Mouse (Mus musculus) MEL (cell line): ENCODE results near the gene Ilvbl. TPM values are rescaled to one million over a fixed set of nuclear protein-coding genes. Genes with fewer than 3 reads are reported as not detected.

ENCODE experiments used
- DNase-seq: peaks from one replicate; pipeline ENCODE4 v3.0.0; 2011; ENCODE audit warnings: low read depth, low spot score
- H3K27ac ChIP-seq: 2 replicates; pipeline ENCODE4 v1.5.1; 2012; ENCODE audit warnings: low read depth, mild to moderate bottlenecking, control low read depth, low read length, moderate library complexity; ENCODE audit not compliant: control insufficient read depth
- H3K27me3 ChIP-seq, 2 experiments: fragments of 150-350 bp in 1 of 2; sonication (generic) in 1 of 2; 2 replicates each; pipeline ENCODE4 v1.6.1; 2012; ENCODE audit warnings: low read length in 2 of 2, mild to moderate bottlenecking in 2 of 2, improper control_type of control experiment in 1 of 2, moderate library complexity in 1 of 2; ENCODE audit not compliant: insufficient read depth in 2 of 2, control insufficient read depth in 1 of 2
- H3K36me3 ChIP-seq, 2 experiments: 2 replicates each; pipeline ENCODE4 v1.6.1; 2012 to 2014; ENCODE audit warnings: low read length in 2 of 2, improper control_type of control experiment in 1 of 2, inconsistent platforms in 1 of 2, mild to moderate bottlenecking in 1 of 2; ENCODE audit not compliant: insufficient read depth in 2 of 2, control insufficient read depth in 1 of 2
- H3K4me1 ChIP-seq, 2 experiments: fragments of 150-350 bp in 1 of 2; sonication (generic) in 1 of 2; 2 replicates each; pipeline ENCODE4 v1.6.1; 2012; ENCODE audit warnings: low read length in 2 of 2, improper control_type of control experiment in 1 of 2, mild to moderate bottlenecking in 1 of 2; ENCODE audit not compliant: insufficient read depth in 2 of 2, control insufficient read depth in 1 of 2
- H3K4me3 ChIP-seq, 2 experiments: fragments of 150-350 bp in 1 of 2; sonication (generic) in 1 of 2; 2 replicates each; pipeline ENCODE4 v1.5.1; 2012; ENCODE audit warnings: low read depth in 2 of 2, low read length in 2 of 2, mild to moderate bottlenecking in 2 of 2, moderate library complexity in 2 of 2, control low read depth in 1 of 2, improper control_type of control experiment in 1 of 2; ENCODE audit not compliant: control insufficient read depth in 1 of 2, insufficient read depth in 1 of 2
- H3K79me2 ChIP-seq: 2 replicates; pipeline ENCODE4 v1.6.1; 2012; ENCODE audit warnings: mild to moderate bottlenecking, low read length, moderate library complexity; ENCODE audit not compliant: control insufficient read depth, poor library complexity, insufficient read depth
- H3K9ac ChIP-seq: 2 replicates; pipeline ENCODE4 v1.6.1; 2012; ENCODE audit warnings: low read depth, mild to moderate bottlenecking, control low read depth, low read length, moderate library complexity; ENCODE audit not compliant: control insufficient read depth, poor library complexity, severe bottlenecking
- H3K9me3 ChIP-seq: fragments of 150-350 bp; sonication (generic); replicated peaks from 2 replicates; pipeline ENCODE4 v1.6.1; 2012; ENCODE audit warnings: mild to moderate bottlenecking, low read length, improper control_type of control experiment, moderate library complexity; ENCODE audit not compliant: insufficient read depth
- CHD1 ChIP-seq: IDR thresholded peaks from 2 replicates; pipeline ENCODE4 v1.6.1; 2012; ENCODE audit warnings: low read depth, mild to moderate bottlenecking, inconsistent platforms, low read length, improper control_type of control experiment
- CHD2 ChIP-seq: IDR thresholded peaks from 2 replicates; pipeline ENCODE4 v1.6.1; 2011; ENCODE audit warnings: low read length, improper control_type of control experiment
- CTCF ChIP-seq, 3 experiments: IDR thresholded peaks in 2 of 3; conservative IDR thresholded peaks in 1 of 3; 2 replicates each; pipeline ENCODE4 v1.5.1; 2011 to 2012; ENCODE audit warnings: low read length in 3 of 3, low read depth in 2 of 3, mild to moderate bottlenecking in 2 of 3, improper control_type of control experiment in 1 of 3, inconsistent platforms in 1 of 3, mixed read lengths in 1 of 3, moderate library complexity in 1 of 3; ENCODE audit not compliant: control insufficient read depth in 1 of 3, insufficient read depth in 1 of 3, poor library complexity in 1 of 3, severe bottlenecking in 1 of 3
- ELF1 ChIP-seq: IDR thresholded peaks from 2 replicates; pipeline ENCODE4 v1.6.1; 2014; ENCODE audit warnings: low read depth, mild to moderate bottlenecking, inconsistent platforms, low read length, improper control_type of control experiment, moderate library complexity
- EP300 ChIP-seq, 2 experiments: IDR thresholded peaks; 2 replicates each; pipeline ENCODE4 v1.6.1; 2011; ENCODE audit warnings: improper control_type of control experiment in 2 of 2, low read length in 2 of 2, low read depth in 1 of 2, mild to moderate bottlenecking in 1 of 2
- ETS1 ChIP-seq: IDR thresholded peaks from 2 replicates; pipeline ENCODE4 v1.6.1; 2012; ENCODE audit warnings: low read depth, mild to moderate bottlenecking, inconsistent platforms, low read length, improper control_type of control experiment, moderate library complexity
- GABPA ChIP-seq: IDR thresholded peaks from 2 replicates; pipeline ENCODE4 v1.6.1; 2012; ENCODE audit warnings: low read depth, mild to moderate bottlenecking, inconsistent platforms, low read length, improper control_type of control experiment, moderate library complexity
- HCFC1 ChIP-seq: IDR thresholded peaks from 2 replicates; pipeline ENCODE4 v1.6.1; 2012; ENCODE audit warnings: low read depth, mild to moderate bottlenecking, inconsistent platforms, low read length, improper control_type of control experiment, moderate library complexity
- MAX ChIP-seq: IDR thresholded peaks from 2 replicates; pipeline ENCODE4 v1.6.1; 2011; ENCODE audit warnings: low read length, improper control_type of control experiment
- MXI1 ChIP-seq: IDR thresholded peaks from 2 replicates; pipeline ENCODE4 v1.6.1; 2011; ENCODE audit warnings: mild to moderate bottlenecking, low read depth, low read length, improper control_type of control experiment
- MYB ChIP-seq: IDR thresholded peaks from 2 replicates; pipeline ENCODE4 v1.6.1; 2011; ENCODE audit warnings: mild to moderate bottlenecking, low read depth, low read length, improper control_type of control experiment
- MYC ChIP-seq: IDR thresholded peaks from 2 replicates; pipeline ENCODE4 v1.6.1; 2011; ENCODE audit warnings: low read depth, mild to moderate bottlenecking, low read length, improper control_type of control experiment, moderate library complexity
- NELFE ChIP-seq: IDR thresholded peaks from 2 replicates; pipeline ENCODE4 v1.6.1; 2011; ENCODE audit warnings: low read depth, low read length, improper control_type of control experiment
- NRF1 ChIP-seq: IDR thresholded peaks from 2 replicates; pipeline ENCODE4 v1.6.1; 2014; ENCODE audit warnings: low read depth, mild to moderate bottlenecking, inconsistent platforms, low read length, improper control_type of control experiment, moderate library complexity; ENCODE audit not compliant: poor library complexity, insufficient read depth, severe bottlenecking
- POLR2AphosphoS5 ChIP-seq: IDR thresholded peaks from 2 replicates; pipeline ENCODE4 v1.6.1; 2012; ENCODE audit warnings: low read depth, borderline replicate concordance, mild to moderate bottlenecking, inconsistent platforms, low read length, moderate library complexity, mixed read lengths
- RAD21 ChIP-seq: IDR thresholded peaks from 2 replicates; pipeline ENCODE4 v1.6.1; 2011; ENCODE audit warnings: mild to moderate bottlenecking, low read depth, low read length, improper control_type of control experiment
- SMC3 ChIP-seq: IDR thresholded peaks from 2 replicates; pipeline ENCODE4 v1.6.1; 2011; ENCODE audit warnings: low read depth, low read length, improper control_type of control experiment
- TAL1 ChIP-seq: IDR thresholded peaks from 2 replicates; pipeline ENCODE4 v1.6.1; 2012; ENCODE audit warnings: mild to moderate bottlenecking, inconsistent platforms, low read length, moderate library complexity, mixed read lengths
- USF1 ChIP-seq: IDR thresholded peaks from 2 replicates; pipeline ENCODE4 v1.6.1; 2014; ENCODE audit warnings: low read depth, mild to moderate bottlenecking, inconsistent platforms, low read length, improper control_type of control experiment, moderate library complexity
- ZKSCAN1 ChIP-seq: IDR thresholded peaks from 2 replicates; pipeline ENCODE4 v1.6.1; 2012; ENCODE audit warnings: low read depth, mild to moderate bottlenecking, inconsistent platforms, low read length, improper control_type of control experiment, moderate library complexity
- ZMIZ1 ChIP-seq: IDR thresholded peaks from 2 replicates; pipeline ENCODE4 v1.6.1; 2012; ENCODE audit warnings: low read depth, mild to moderate bottlenecking, inconsistent platforms, low read length, improper control_type of control experiment, moderate library complexity
- ZNF384 ChIP-seq: IDR thresholded peaks from 2 replicates; pipeline ENCODE4 v1.6.1; 2012; ENCODE audit warnings: low read depth, mild to moderate bottlenecking, inconsistent platforms, low read length, improper control_type of control experiment
- polyA plus RNA-seq, 2 experiments: library from polyadenylated mRNA; stranded (reverse) in 1 of 2; unstranded in 1 of 2; fragments of >175 nt in 1 of 2; fragments of >200 nt in 1 of 2; gene quantifications; 2 replicates each; pipeline versions ENCODE4 v1.2.1 to v1.2.4; 2012; ENCODE audit warnings: low replicate concordance in 2 of 2, low read depth in 1 of 2; ENCODE audit not compliant: insufficient read length in 2 of 2, insufficient read depth in 1 of 2, missing spikeins in 1 of 2
- total RNA-seq: library from RNA; depleted of rRNA; stranded (reverse); fragments of 300-350 nt; gene quantifications from 2 replicates; pipeline ENCODE4 v1.2.3, GENCODE M21; 2012

Ilvbl gene
- total and polyA plus RNA-seq, 3 experiments = 22.1 to 24.5 TPM; not detected in 1

DNA sequence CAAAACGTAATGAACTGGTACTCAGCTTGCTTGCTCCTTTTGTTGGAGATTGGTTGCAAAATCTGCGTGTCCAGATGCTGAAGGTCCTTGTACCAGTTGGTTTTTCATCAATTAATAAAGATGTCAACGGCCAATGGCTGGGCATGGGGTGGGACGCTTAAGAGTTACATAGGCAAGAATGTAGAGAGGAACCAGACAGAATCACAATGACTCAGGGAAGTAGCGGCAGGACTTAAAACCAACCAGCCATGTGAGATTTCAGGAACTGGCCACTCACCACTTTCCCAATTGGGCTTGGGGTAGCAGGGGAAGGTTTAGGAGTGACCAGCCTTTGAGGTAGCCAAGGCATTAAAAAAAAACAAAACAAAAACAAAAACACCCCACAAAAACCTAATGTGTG, 25.7 kb downstream of the Ilvbl start:
- no peaks in the 10 kb centered on the region for H3K36me3 ChIP-seq
- TF ChIP-seq MYC (no peak), TAL1 (no peak), HCFC1 (no peak)
- TF ChIP-seq, all 39 proteins: peak for 0
- H3K27ac ChIP-seq = no peak overlapping the region
- peaks cover 3 to 6% of the 10 kb centered on the region in 2 experiments; a peak in 3 of 4 replicates for H3K27me3 ChIP-seq
- H3K4me3 ChIP-seq = no peak overlapping the region
- H3K9me3 ChIP-seq = no peaks in the 10 kb centered on the region
- no peak overlapping the region for H3K9ac ChIP-seq
- DNase-seq = no peak
- no peaks in the 10 kb centered on the region for H3K4me1 ChIP-seq
- no peaks in the 10 kb centered on the region for H3K79me2 ChIP-seq

DNA sequence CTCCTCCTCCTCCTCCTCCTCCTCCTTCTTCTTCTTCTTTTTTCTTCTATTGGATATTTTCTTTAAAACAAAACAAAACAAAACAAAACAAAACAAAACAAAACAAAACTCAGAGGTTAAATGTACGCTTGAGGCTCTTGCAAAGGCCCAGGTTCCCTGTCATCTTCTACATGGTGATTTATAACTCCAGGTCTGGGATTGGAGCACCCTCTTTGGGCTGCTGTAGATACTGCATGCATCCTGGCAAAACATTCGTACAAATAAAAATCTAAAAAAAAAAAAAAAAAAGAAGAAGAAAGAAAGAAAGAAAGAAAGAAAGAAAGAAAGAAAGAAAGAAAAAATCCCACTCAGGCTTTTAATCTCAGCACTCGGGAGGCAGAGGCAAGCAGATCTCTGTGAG, 30.9 kb downstream of the Ilvbl start:
- Histone ChIP-seq H3K36me3 (no peaks in the 10 kb centered on the region), H3K4me1 (no peaks in the 10 kb centered on the region), H3K27me3 (peaks cover 0 to 6% of the 10 kb centered on the region in 2 experiments; a peak in 2 of 4 replicates), H3K4me3 (no peak overlapping the region), H3K9ac (no peak overlapping the region), H3K27ac (no peak overlapping the region), H3K79me2 (no peaks in the 10 kb centered on the region), H3K9me3 (no peaks in the 10 kb centered on the region)
- DNase-seq = peak; percentile 31
- TF ChIP-seq SMC3 (peak; percentile 17; the same call in 1 of the 2 replicates), ELF1 (no peak), ZNF384 (peak; percentile 44; the same call in 1 of the 2 replicates), ZMIZ1 (no peak), RAD21 (peak; percentile 43), CTCF (IDR thresholded peaks at IDR 0.05 in 2 of 3, conservative IDR thresholded peaks at IDR 0.05 in 1 of 3; ENCODE audit: control insufficient read depth in 1 of 3, insufficient read depth in 1 of 3, low read depth in 2 of 3, low read length in 3 of 3, poor library complexity in 1 of 3, severe bottlenecking in 1 of 3) (peak in 2 of 3 experiments; percentile 17 to 41; a peak in 2 of 6 replicates), POLR2AphosphoS5 (no peak)

DNA sequence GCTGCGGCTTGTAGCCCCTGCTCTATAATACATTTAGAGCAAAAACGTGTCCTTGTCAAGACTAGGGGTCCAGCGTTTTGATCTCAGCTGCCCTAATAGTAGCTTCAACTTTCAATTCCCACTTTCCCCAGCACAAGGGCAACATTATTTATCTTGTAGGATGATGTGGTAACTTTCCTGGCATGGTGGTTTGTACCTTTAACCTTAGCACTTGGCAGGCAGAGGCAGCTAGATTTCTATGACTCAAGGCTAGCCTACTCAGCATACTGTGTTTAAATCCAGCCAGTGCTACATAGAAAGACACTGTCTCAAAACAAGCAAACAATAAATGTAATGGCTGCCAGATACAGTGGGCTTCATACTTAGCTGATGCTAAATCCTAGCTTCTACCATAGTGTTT, 33.5 kb downstream of the Ilvbl start:
- DNase-seq = no peak
- no peaks in the 10 kb centered on the region for H3K79me2 ChIP-seq
- no peak for TF ChIP-seq NELFE
- TF ChIP-seq ZMIZ1 = no peak
- TF ChIP-seq CHD2 = no peak
- TF ChIP-seq MAX = no peak
- TF ChIP-seq EP300 (IDR thresholded peaks at IDR 0.05; ENCODE audit: low read depth in 1 of 2, low read length in 2 of 2) = no peak
- no peak for TF ChIP-seq MXI1
- TF ChIP-seq CHD1 = no peak
- TF ChIP-seq USF1 = no peak
- TF ChIP-seq ELF1 = no peak
- TF ChIP-seq NRF1 = no peak
- TF ChIP-seq MYB = no peak
- no peak for TF ChIP-seq ZKSCAN1
- TF ChIP-seq ETS1 = no peak
- no peak for TF ChIP-seq GABPA
- no peaks in the 10 kb centered on the region for H3K9me3 ChIP-seq
- no peaks in the 10 kb centered on the region for H3K4me1 ChIP-seq
- H3K36me3 ChIP-seq = no peaks in the 10 kb centered on the region
- H3K9ac ChIP-seq = no peak overlapping the region
- H3K27me3 ChIP-seq = peaks cover 0 to 6% of the 10 kb centered on the region in 2 experiments; a peak in 2 of 4 replicates
- H3K27ac ChIP-seq = no peak overlapping the region
- no peak overlapping the region for H3K4me3 ChIP-seq
